Mouse (Mus musculus) E14TG2a.4 (cell line): ENCODE measurements around the gene Gucy2d.

ENCODE experiments used
- CTCF ChIP-seq: conservative IDR thresholded peaks from 2 replicates; pipeline ENCODE4 v1.5.1; 2014; ENCODE audit warnings: low read length
- NANOG ChIP-seq: IDR thresholded peaks from 2 replicates; pipeline ENCODE4 v1.6.1; 2014; ENCODE audit warnings: borderline replicate concordance, low read length, mixed read lengths
- POU5F1 ChIP-seq: IDR thresholded peaks from 2 replicates; pipeline ENCODE4 v1.6.1; 2014; ENCODE audit warnings: low read length, borderline replicate concordance

DNA sequence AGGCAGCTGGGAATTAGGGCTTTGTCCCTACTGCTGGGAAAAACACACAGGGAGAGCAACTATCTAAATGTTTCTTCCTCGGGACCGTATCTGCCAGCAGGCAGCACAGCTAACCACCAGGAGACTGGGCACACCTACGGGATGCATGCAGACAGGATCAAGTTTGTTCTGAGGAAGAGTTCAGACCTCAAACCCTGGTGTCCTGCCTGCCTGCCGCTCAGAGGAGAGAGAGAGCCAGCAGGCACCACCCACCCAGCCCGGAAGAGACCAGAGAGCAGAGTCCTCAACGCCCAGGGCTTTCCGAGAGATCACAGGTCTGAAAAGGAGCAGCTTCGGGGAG lies 43.0 kb downstream of the Gucy2d start:
- no peak for TF ChIP-seq CTCF
- TF ChIP-seq NANOG = no peak
- TF ChIP-seq POU5F1 = no peak
